Mouse (Mus musculus) cortical plate, adult 2 months (tissue): ENCODE data around the gene Fignl2.

Experiments
- CTCF ChIP-seq: fragments of 200-500 bp; IDR thresholded peaks from 2 replicates; pipeline ENCODE4 v1.5.1; 2011; ENCODE audit warnings: mild to moderate bottlenecking, control low read depth, low read length; ENCODE audit not compliant: insufficient read depth; ENCODE audit errors: extremely low read depth
- POLR2A ChIP-seq: fragments of 200-500 bp; IDR thresholded peaks from 2 replicates; pipeline ENCODE4 v1.6.1; 2011; ENCODE audit warnings: mild to moderate bottlenecking, low read length, control low read depth; ENCODE audit not compliant: insufficient read depth; ENCODE audit errors: extremely low read depth

DNA sequence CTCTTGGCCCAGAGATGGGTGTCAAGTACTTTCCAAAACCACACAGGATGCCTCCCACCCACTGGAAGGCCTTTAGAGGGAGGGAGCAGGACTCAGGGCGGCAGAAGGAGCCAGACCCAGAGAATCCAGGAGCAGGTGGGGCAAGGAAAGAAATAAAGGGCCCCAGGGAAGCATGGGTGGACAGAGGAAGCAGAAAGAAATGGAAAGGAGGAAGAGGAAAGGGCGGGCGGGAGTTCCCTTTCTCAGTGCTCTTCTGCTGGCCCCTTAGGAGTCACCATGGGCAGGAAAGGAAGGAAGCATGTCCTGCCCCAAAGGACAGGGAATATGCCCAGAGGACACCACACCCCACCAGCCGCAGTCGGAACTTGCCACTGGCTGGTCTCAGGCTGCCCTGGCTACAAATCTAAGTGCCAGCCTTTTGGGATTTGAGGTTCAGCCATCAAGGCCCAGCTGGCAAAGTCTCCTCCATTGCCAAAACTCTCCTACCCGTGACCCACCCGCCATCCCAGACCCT lies 2.7 kb upstream of the Fignl2 start:
- TF ChIP-seq CTCF = no peak
- no peak for TF ChIP-seq POLR2A
